Mouse (Mus musculus) heart, embryonic 13.5 days (tissue): ENCODE data around the gene Atp6v0a1. TPM values are rescaled to one million over a fixed set of nuclear protein-coding genes. Genes with fewer than 3 reads are reported as not detected.
A peak's percentile ranks its signal among the peaks of the same experiment; 100 is the strongest.

Experiments used
- ATAC-seq: fragments of 200-750 bp; cut with Nextera tagmentation; 2 replicates; pipeline ENCODE4 v1.8.0; 2017; ENCODE audit warnings: moderate TSS enrichment; ENCODE audit not compliant: insufficient number of reproducible peaks, low FRiP score, low TSS enrichment; ENCODE audit errors: extremely low read depth
- H3K27ac ChIP-seq: fragments of 300-500 bp; sonication (generic); replicated peaks from 2 replicates; pipeline ENCODE4 v1.5.1; 2015; ENCODE audit warnings: moderate library complexity, mild to moderate bottlenecking, inconsistent platforms
- H3K27me3 ChIP-seq: fragments of 300-500 bp; sonication (generic); replicated peaks from 2 replicates; pipeline ENCODE4 v1.6.1; 2015; ENCODE audit warnings: mild to moderate bottlenecking, inconsistent platforms
- H3K36me3 ChIP-seq: fragments of 300-500 bp; sonication (generic); 2 replicates; pipeline ENCODE4 v1.6.1; 2015; ENCODE audit warnings: mild to moderate bottlenecking, inconsistent platforms
- H3K4me1 ChIP-seq: fragments of 300-500 bp; sonication (generic); 2 replicates; pipeline ENCODE4 v1.6.1; 2015; ENCODE audit warnings: inconsistent platforms
- H3K4me2 ChIP-seq: fragments of 300-500 bp; sonication (generic); 2 replicates; pipeline ENCODE4 v1.6.1; 2015; ENCODE audit warnings: inconsistent platforms, mild to moderate bottlenecking, moderate library complexity
- H3K4me3 ChIP-seq: fragments of 300-500 bp; sonication (generic); 2 replicates; pipeline ENCODE4 v1.5.1; 2015; ENCODE audit warnings: moderate library complexity, mild to moderate bottlenecking, inconsistent platforms
- H3K9ac ChIP-seq: fragments of 300-500 bp; sonication (generic); 2 replicates; pipeline ENCODE4 v1.6.1; 2015; ENCODE audit warnings: inconsistent platforms, mild to moderate bottlenecking, moderate library complexity
- H3K9me3 ChIP-seq: fragments of 300-500 bp; sonication (generic); 2 replicates; pipeline ENCODE4 v1.6.1; 2016; ENCODE audit warnings: inconsistent platforms
- WGBS: fragments of 180-500 bp; shearing (Covaris S2); methylation state at CpG from one replicate; pipeline ENCODE4 v1.1.7; 2015; ENCODE audit warnings: mixed read lengths; 5-methylcytosine and 5-hydroxymethylcytosine counted together
- polyA plus RNA-seq: library from polyadenylated mRNA; unstranded; fragments of >200 nt; fragmentation: Nextera tagmentation; extraction: Ambion mirVana; gene quantifications from 2 replicates; pipeline ENCODE4 v1.2.1, GENCODE M21; 2015

Gene Atp6v0a1
- polyA plus RNA-seq, 1 experiment from 2014 or later: 54.9 TPM

GRCm38 (mm10) chr11:101051051-101051493 is 41.8 kb downstream of the Atp6v0a1 start:
- Histone ChIP-seq H3K4me2 (no peak overlapping the region), H3K27me3 (no peaks in the 10 kb centered on the region), H3K36me3 (peaks cover 98% of the 10 kb centered on the region), H3K9me3 (peaks cover 4% of the 10 kb centered on the region; the same call in 1 of the 2 replicates), H3K27ac (0 out of 2 replicates have a peak overlapping the region, but pooled peaks have one; percentile 28), H3K9ac (peak overlapping the region; percentile 33; the same call in 1 of the 2 replicates), H3K4me3 (no peak overlapping the region), H3K4me1 (peaks cover 33% of the 10 kb centered on the region)
- WGBS: 81% methylated on average over 6 of the region's 6 CpGs
- no peak for ATAC-seq

GRCm38 (mm10) chr11:101051617-101052016 is 42.4 kb downstream of the Atp6v0a1 start:
- whole genome bisulfite sequencing: 68% methylated on average over 8 of the region's 8 CpGs
- peaks cover 4% of the 10 kb centered on the region; the same call in 1 of the 2 replicates for H3K9me3 ChIP-seq
- peaks cover 33% of the 10 kb centered on the region for H3K4me1 ChIP-seq
- H3K27ac ChIP-seq: no peak overlapping the region
- H3K27me3 ChIP-seq: no peaks in the 10 kb centered on the region
- H3K4me2 ChIP-seq: no peak overlapping the region
- H3K36me3 ChIP-seq: peaks cover 93% of the 10 kb centered on the region
- no peak for ATAC-seq
- H3K4me3 ChIP-seq: no peak overlapping the region
- no peak overlapping the region for H3K9ac ChIP-seq

GRCm38 (mm10) chr11:101052751-101053473 is 43.7 kb downstream of the Atp6v0a1 start:
- ATAC-seq: no peak
- peaks cover 40% of the 10 kb centered on the region for H3K4me1 ChIP-seq
- H3K27me3 ChIP-seq: no peaks in the 10 kb centered on the region
- H3K4me3 ChIP-seq: no peak overlapping the region
- no peak overlapping the region for H3K4me2 ChIP-seq
- H3K27ac ChIP-seq: peak overlapping the region; percentile 18; the same call in 1 of the 2 replicates
- no peak overlapping the region for H3K9ac ChIP-seq
- H3K36me3 ChIP-seq: peaks cover 85% of the 10 kb centered on the region
- WGBS: 88% methylated on average over 10 of the region's 10 CpGs
- H3K9me3 ChIP-seq: peaks cover 4% of the 10 kb centered on the region; the same call in 1 of the 2 replicates

- Histone ChIP-seq H3K27ac (no peak overlapping the region), H3K4me2 (no peak overlapping the region), H3K9ac (no peak overlapping the region), H3K36me3 (peaks cover 74% of the 10 kb centered on the region), H3K9me3 (peaks cover 4% of the 10 kb centered on the region; the same call in 1 of the 2 replicates), H3K4me3 (no peak overlapping the region), H3K4me1 (peaks cover 50% of the 10 kb centered on the region), H3K27me3 (no peaks in the 10 kb centered on the region)
- no peak for ATAC-seq
- WGBS: 95% methylated on average over 1 of the region's 1 CpGs
Observed at GRCm38 (mm10) chr11:101053974-101054373, 44.7 kb downstream of the Atp6v0a1 start.

- Histone ChIP-seq H3K27me3 (no peaks in the 10 kb centered on the region), H3K4me2 (no peak overlapping the region), H3K36me3 (peaks cover 60% of the 10 kb centered on the region), H3K27ac (peak overlapping the region; percentile 98; the same call in 1 of the 2 replicates), H3K9me3 (peaks cover 4% of the 10 kb centered on the region; the same call in 1 of the 2 replicates), H3K4me1 (peaks cover 65% of the 10 kb centered on the region), H3K4me3 (no peak overlapping the region), H3K9ac (peak overlapping the region; percentile 74)
- no peak for ATAC-seq
- 74% methylated on average over 14 of the region's 14 CpGs for WGBS
Observed at GRCm38 (mm10) chr11:101055418-101055817, 46.2 kb downstream of the Atp6v0a1 start.

GRCm38 (mm10) chr11:101056885-101057284 is 47.6 kb downstream of the Atp6v0a1 start:
- Histone ChIP-seq H3K36me3 (peaks cover 54% of the 10 kb centered on the region), H3K4me3 (no peak overlapping the region), H3K4me2 (peak overlapping the region; percentile 18), H3K9me3 (peaks cover 4% of the 10 kb centered on the region; the same call in 1 of the 2 replicates), H3K9ac (peak overlapping the region; percentile 74), H3K4me1 (peaks cover 70% of the 10 kb centered on the region), H3K27ac (peak overlapping the region; percentile 98), H3K27me3 (no peaks in the 10 kb centered on the region)
- ATAC-seq: peak; percentile 43
- WGBS: 16% methylated on average over 8 of the region's 8 CpGs

- Histone ChIP-seq H3K27ac (peak overlapping the region; percentile 98), H3K4me3 (no peak overlapping the region), H3K9me3 (peaks cover 4% of the 10 kb centered on the region; the same call in 1 of the 2 replicates), H3K27me3 (no peaks in the 10 kb centered on the region), H3K4me1 (peaks cover 80% of the 10 kb centered on the region), H3K36me3 (peaks cover 53% of the 10 kb centered on the region), H3K9ac (peak overlapping the region; percentile 74), H3K4me2 (no peak overlapping the region)
- WGBS: 29% methylated on average over 5 of the region's 5 CpGs
- ATAC-seq: no peak
Observed at GRCm38 (mm10) chr11:101057860-101058259, 48.6 kb downstream of the Atp6v0a1 start.

GRCm38 (mm10) chr11:101058726-101059125 is 49.5 kb downstream of the Atp6v0a1 start:
- no peaks in the 10 kb centered on the region for H3K27me3 ChIP-seq
- 38% methylated on average over 5 of the region's 5 CpGs for WGBS
- peaks cover 44% of the 10 kb centered on the region for H3K36me3 ChIP-seq
- H3K27ac ChIP-seq: peak overlapping the region; percentile 98
- H3K4me3 ChIP-seq: no peak overlapping the region
- H3K4me2 ChIP-seq: no peak overlapping the region
- peak overlapping the region; percentile 78 for H3K9ac ChIP-seq
- H3K9me3 ChIP-seq: peaks cover 2% of the 10 kb centered on the region; the same call in 1 of the 2 replicates
- ATAC-seq: no peak
- H3K4me1 ChIP-seq: peaks cover 89% of the 10 kb centered on the region

- Histone ChIP-seq H3K9me3 (no peaks in the 10 kb centered on the region), H3K4me3 (no peak overlapping the region), H3K27ac (peak overlapping the region; percentile 98), H3K4me2 (no peak overlapping the region), H3K27me3 (no peaks in the 10 kb centered on the region), H3K36me3 (peaks cover 36% of the 10 kb centered on the region), H3K9ac (peak overlapping the region; percentile 78), H3K4me1 (peaks cover 96% of the 10 kb centered on the region)
- no peak for ATAC-seq
- 76% methylated on average over 10 of the region's 10 CpGs for WGBS
Observed at GRCm38 (mm10) chr11:101059473-101059872, 50.2 kb downstream of the Atp6v0a1 start.

- Histone ChIP-seq H3K4me3 (no peak overlapping the region), H3K27ac (peak overlapping the region; percentile 98), H3K4me1 (peaks cover 100% of the 10 kb centered on the region), H3K9ac (peak overlapping the region; percentile 78), H3K27me3 (no peaks in the 10 kb centered on the region), H3K36me3 (peaks cover 30% of the 10 kb centered on the region), H3K4me2 (peak overlapping the region; percentile 28), H3K9me3 (no peaks in the 10 kb centered on the region)
- WGBS: 8% methylated on average over 8 of the region's 8 CpGs
- no peak for ATAC-seq
Observed at GRCm38 (mm10) chr11:101060126-101060525, 50.9 kb downstream of the Atp6v0a1 start.

- no peak overlapping the region for H3K4me2 ChIP-seq
- peak overlapping the region; percentile 66; the same call in 1 of the 2 replicates for H3K9ac ChIP-seq
- peak overlapping the region; percentile 98 for H3K27ac ChIP-seq
- H3K4me1 ChIP-seq: peaks cover 99% of the 10 kb centered on the region
- H3K27me3 ChIP-seq: no peaks in the 10 kb centered on the region
- peaks cover 22% of the 10 kb centered on the region for H3K36me3 ChIP-seq
- no peaks in the 10 kb centered on the region for H3K9me3 ChIP-seq
- no peak overlapping the region for H3K4me3 ChIP-seq
- no peak for ATAC-seq
- 81% methylated on average over 5 of the region's 5 CpGs for WGBS
Observed at GRCm38 (mm10) chr11:101061049-101061448, 51.8 kb downstream of the Atp6v0a1 start.
